Mouse (Mus musculus): ENCODE measurements around the gene AU022252. TPM values are rescaled to one million over a fixed set of nuclear protein-coding genes. Genes with fewer than 3 reads are reported as not detected.

AU022252 gene
- polyA plus RNA-seq, 2 experiments = 3.1 to 12.7 TPM

DNA sequence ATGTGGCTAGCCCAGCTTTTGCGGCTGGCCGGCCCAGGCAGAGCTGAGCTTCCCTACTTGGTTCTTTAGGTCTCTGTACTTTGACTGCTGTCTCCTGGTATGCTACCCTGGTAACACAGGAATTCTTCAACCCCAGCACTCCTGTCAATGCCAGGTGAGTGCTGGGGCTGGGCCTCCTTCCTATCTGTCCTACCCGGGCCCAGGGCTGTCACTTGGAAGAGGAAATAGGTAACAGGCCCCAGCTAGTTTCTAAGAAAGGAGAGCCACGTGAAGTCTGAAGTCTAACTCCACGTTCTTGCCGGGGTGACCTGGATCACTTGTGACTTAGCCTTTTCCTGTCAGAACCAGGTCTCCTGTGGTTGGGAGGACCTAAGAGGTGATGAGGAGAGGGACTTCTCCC is 24.6 kb upstream of the AU022252 start:
- Histone ChIP-seq H3K9ac (replicated peaks) (no peak overlapping the region), H3K4me3 (ENCODE audit: insufficient read depth in 1 of 2, low read depth in 2 of 2, low read length in 2 of 2) (no peak overlapping the region), H3K27me3 (ENCODE audit: control insufficient read depth, insufficient read depth, low read length) (no peaks in the 10 kb centered on the region), H3K9me3 (ENCODE audit: control insufficient read depth, low read length) (no peaks in the 10 kb centered on the region), H3K4me1 (replicated peaks; ENCODE audit: control insufficient read depth in 2 of 2, insufficient read depth in 2 of 2, low read length in 1 of 2) (no peaks in the 10 kb centered on the region), H3K4me2 (ENCODE audit: low read depth) (no peak overlapping the region), H3K27ac (no peak overlapping the region), H3K36me3 (replicated peaks; ENCODE audit: control insufficient read depth, insufficient read depth, low read depth) (no peaks in the 10 kb centered on the region)
- no peak for ATAC-seq (ENCODE audit: insufficient read depth)
- TF ChIP-seq EP300 (IDR thresholded peaks at IDR 0.05; ENCODE audit: low read depth) = no peak
- no peak for TF ChIP-seq CTCF (IDR thresholded peaks at IDR 0.05; ENCODE audit: low read depth)
- WGBS (ENCODE audit: insufficient replicate concordance) = 50% methylated on average over 6 of the region's 6 CpGs
- DNase-seq (ENCODE audit: low read depth in 3 of 3, low spot score in 3 of 3) = no peak

DNA sequence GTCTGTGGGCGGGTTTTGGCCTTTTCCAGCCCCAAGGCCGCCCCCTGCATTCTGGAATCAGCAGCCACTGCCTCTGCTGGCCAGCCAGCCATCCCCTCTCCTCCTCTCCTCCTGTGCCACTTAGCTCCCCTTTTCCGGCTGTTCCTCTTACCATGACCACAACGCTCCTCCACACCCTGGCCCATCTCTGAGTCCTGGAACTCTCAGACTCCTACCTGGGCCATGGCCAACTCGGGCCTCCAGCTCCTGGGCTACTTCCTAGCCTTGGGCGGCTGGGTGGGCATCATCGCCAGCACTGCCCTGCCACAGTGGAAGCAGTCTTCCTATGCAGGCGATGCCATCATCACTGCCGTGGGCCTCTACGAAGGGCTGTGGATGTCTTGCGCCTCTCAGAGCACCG is 22.8 kb upstream of the AU022252 start, which contains the start of gene Cldn19:
Gene Cldn19 (plus strand): TSS at position 64 of the 400 bp plus-strand sequence.
- DNase-seq (ENCODE audit: low read depth in 3 of 3, low spot score in 3 of 3) = no peak
- H3K36me3 ChIP-seq (replicated peaks; ENCODE audit: control insufficient read depth, insufficient read depth, low read depth) = no peaks in the 10 kb centered on the region
- 69% methylated on average over 12 of the region's 12 CpGs for WGBS (ENCODE audit: insufficient replicate concordance)

DNA sequence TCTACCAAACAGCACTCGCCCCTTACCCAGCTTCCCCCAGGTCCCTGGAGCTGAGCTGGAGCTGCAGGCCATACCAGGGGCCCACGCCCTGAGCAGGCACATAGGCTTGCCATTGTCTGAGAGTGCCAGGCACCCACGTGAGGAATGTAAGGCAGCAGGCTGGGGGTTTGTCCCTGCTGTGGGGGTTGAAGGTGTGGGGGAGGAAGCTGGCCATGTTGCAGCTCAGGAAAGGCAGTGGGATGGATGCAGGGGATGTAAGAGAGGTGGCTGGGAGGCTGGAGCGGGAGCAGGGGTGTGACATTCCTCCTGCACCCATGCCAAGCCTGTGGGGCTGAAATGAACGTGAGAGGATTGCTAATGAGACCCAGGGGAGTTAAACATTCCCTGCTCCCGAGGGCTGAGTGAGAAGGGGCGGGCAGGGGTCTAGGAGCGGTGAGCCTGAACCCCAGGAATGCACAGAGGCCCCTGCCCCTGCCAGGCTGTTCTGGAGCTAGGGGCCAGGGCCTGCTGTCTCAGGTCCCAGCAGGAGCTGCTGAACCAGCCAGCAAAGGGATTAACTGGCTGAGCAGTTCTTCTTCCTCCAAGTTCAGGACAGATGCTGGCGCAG is 21.6 kb upstream of the AU022252 start:
- no peak overlapping the region for H3K27ac ChIP-seq
- H3K9ac ChIP-seq (replicated peaks) = no peak overlapping the region
- H3K4me3 ChIP-seq (ENCODE audit: insufficient read depth in 1 of 2, low read depth in 2 of 2, low read length in 2 of 2) = no peak overlapping the region
- 48% methylated on average over 9 of the region's 9 CpGs for WGBS (ENCODE audit: insufficient replicate concordance)
- no peak for TF ChIP-seq CTCF (IDR thresholded peaks at IDR 0.05; ENCODE audit: low read depth)
- TF ChIP-seq EP300 (IDR thresholded peaks at IDR 0.05; ENCODE audit: low read depth) = no peak
- H3K27me3 ChIP-seq (ENCODE audit: control insufficient read depth, insufficient read depth, low read length) = no peaks in the 10 kb centered on the region
- DNase-seq (ENCODE audit: low read depth in 3 of 3, low spot score in 3 of 3) (no peak), ATAC-seq (ENCODE audit: insufficient read depth) (no peak)
- no peaks in the 10 kb centered on the region for H3K4me1 ChIP-seq (replicated peaks; ENCODE audit: control insufficient read depth in 2 of 2, insufficient read depth in 2 of 2, low read length in 1 of 2)
- no peaks in the 10 kb centered on the region for H3K36me3 ChIP-seq (replicated peaks; ENCODE audit: control insufficient read depth, insufficient read depth, low read depth)
- no peak overlapping the region for H3K4me2 ChIP-seq (ENCODE audit: low read depth)
- H3K9me3 ChIP-seq (ENCODE audit: control insufficient read depth, low read length) = no peaks in the 10 kb centered on the region

More for the DNA sequence above, 22.8 kb upstream of the AU022252 start, which contains the start of gene Cldn19:
- Histone ChIP-seq H3K9me3 (ENCODE audit: control insufficient read depth, low read length) (no peaks in the 10 kb centered on the region), H3K4me3 (ENCODE audit: insufficient read depth in 1 of 2, low read depth in 2 of 2, low read length in 2 of 2) (no peak within 1 kb of the TSS), H3K27me3 (ENCODE audit: control insufficient read depth, insufficient read depth, low read length) (no peaks in the 10 kb centered on the region), H3K9ac (replicated peaks) (no peak within 1 kb of the TSS), H3K4me2 (ENCODE audit: low read depth) (no peak within 1 kb of the TSS), H3K27ac (no peak within 1 kb of the TSS), H3K4me1 (replicated peaks; ENCODE audit: control insufficient read depth in 2 of 2, insufficient read depth in 2 of 2, low read length in 1 of 2) (no peaks in the 10 kb centered on the region)
- no peak for TF ChIP-seq EP300 (IDR thresholded peaks at IDR 0.05; ENCODE audit: low read depth)
- no peak for TF ChIP-seq CTCF (IDR thresholded peaks at IDR 0.05; ENCODE audit: low read depth)
- no peak for ATAC-seq (ENCODE audit: insufficient read depth)

DNA sequence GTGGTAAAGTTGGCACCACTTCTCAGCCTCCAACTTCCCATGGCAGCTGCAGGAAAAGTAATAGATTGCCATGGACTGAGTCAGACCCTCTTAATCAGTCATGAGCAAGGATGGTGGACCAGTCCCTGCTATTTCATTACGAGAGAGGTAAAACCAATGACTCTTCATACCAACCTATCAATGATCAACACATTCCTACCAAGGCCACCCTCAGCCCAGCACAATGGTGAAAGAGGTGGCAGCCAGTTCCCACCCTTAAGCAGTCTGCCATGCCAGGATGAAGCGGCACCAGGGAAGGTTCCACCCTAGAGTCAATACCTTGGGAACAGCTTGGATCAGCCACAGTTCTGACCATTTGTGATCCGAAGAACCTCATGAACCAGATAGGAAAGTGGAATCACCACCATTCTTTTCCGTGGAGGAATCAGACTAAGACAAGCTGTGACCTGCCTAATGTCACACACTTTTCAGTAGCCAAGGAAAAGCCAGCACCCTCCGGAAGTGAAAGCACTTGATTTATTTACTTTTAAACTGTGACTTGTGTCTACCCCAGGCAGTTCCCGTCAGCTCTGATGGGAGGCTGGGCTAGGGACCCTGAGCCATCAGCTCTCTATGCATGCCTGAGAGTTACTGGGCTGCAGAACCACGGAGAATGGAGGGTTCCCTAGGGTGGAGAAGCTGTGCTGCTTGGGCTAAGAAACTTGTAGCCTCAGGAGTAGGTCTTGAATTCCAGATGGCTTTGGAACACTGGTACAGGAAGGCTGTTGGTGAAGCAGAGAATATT is 19.7 kb upstream of the AU022252 start:
- TF ChIP-seq EP300 (IDR thresholded peaks at IDR 0.05; ENCODE audit: low read depth) = no peak
- TF ChIP-seq CTCF (IDR thresholded peaks at IDR 0.05; ENCODE audit: low read depth) = no peak

DNA sequence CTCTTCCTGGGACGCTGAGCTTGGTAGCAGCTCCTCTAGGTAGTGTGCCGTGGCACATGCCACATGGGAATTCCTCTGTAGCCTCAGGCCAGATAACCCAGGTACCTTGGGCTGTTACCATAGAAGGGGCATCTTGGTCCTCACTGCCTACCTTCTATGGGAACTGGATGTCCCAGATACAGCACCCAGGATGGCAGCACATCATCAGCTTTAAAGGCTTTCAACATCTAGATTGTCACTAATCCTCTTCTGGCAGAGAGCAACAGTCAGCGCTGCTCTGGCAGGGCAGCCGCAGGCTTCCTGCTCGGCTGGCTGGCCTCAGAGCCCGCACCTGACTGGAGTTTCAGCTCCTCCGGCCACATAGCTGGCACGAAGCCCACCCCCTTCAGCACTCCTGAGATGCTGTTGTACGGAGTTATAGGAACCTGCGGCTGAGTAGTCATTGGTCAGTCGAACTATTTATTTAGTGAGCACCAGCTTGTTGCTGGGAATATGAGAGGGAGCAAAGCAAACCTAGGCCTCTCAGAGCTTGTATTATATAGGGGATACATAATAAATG is 16.0 kb upstream of the AU022252 start:
- ATAC-seq (ENCODE audit: insufficient read depth) (no peak), DNase-seq (ENCODE audit: low read depth in 3 of 3, low spot score in 3 of 3) (no peak)
- Histone ChIP-seq H3K36me3 (replicated peaks; ENCODE audit: control insufficient read depth, insufficient read depth, low read depth) (no peaks in the 10 kb centered on the region), H3K4me1 (replicated peaks; ENCODE audit: control insufficient read depth in 2 of 2, insufficient read depth in 2 of 2, low read length in 1 of 2) (no peaks in the 10 kb centered on the region), H3K27ac (no peak overlapping the region), H3K9me3 (ENCODE audit: control insufficient read depth, low read length) (no peaks in the 10 kb centered on the region), H3K27me3 (ENCODE audit: control insufficient read depth, insufficient read depth, low read length) (no peaks in the 10 kb centered on the region), H3K4me3 (ENCODE audit: insufficient read depth in 1 of 2, low read depth in 2 of 2, low read length in 2 of 2) (no peak overlapping the region), H3K4me2 (ENCODE audit: low read depth) (no peak overlapping the region), H3K9ac (replicated peaks) (no peak overlapping the region)
- 73% methylated on average over 11 of the region's 11 CpGs for WGBS (ENCODE audit: insufficient replicate concordance)
- no peak for TF ChIP-seq CTCF (IDR thresholded peaks at IDR 0.05; ENCODE audit: low read depth)
- TF ChIP-seq EP300 (IDR thresholded peaks at IDR 0.05; ENCODE audit: low read depth) = no peak

More for the DNA sequence above, 19.7 kb upstream of the AU022252 start:
- H3K4me3 ChIP-seq (ENCODE audit: insufficient read depth in 1 of 2, low read depth in 2 of 2, low read length in 2 of 2) = no peak overlapping the region
- H3K4me1 ChIP-seq (replicated peaks; ENCODE audit: control insufficient read depth in 2 of 2, insufficient read depth in 2 of 2, low read length in 1 of 2) = no peaks in the 10 kb centered on the region
- 51% methylated on average over 7 of the region's 7 CpGs for WGBS (ENCODE audit: insufficient replicate concordance)
- no peak overlapping the region for H3K9ac ChIP-seq (replicated peaks)
- no peak overlapping the region for H3K27ac ChIP-seq
- no peak overlapping the region for H3K4me2 ChIP-seq (ENCODE audit: low read depth)
- DNase-seq (ENCODE audit: low read depth in 3 of 3, low spot score in 3 of 3) (no peak), ATAC-seq (ENCODE audit: insufficient read depth) (no peak)
- no peaks in the 10 kb centered on the region for H3K27me3 ChIP-seq (ENCODE audit: control insufficient read depth, insufficient read depth, low read length)
- no peaks in the 10 kb centered on the region for H3K9me3 ChIP-seq (ENCODE audit: control insufficient read depth, low read length)
- H3K36me3 ChIP-seq (replicated peaks; ENCODE audit: control insufficient read depth, insufficient read depth, low read depth) = no peaks in the 10 kb centered on the region
